Mouse (Mus musculus) ES-E14 (cell line): ENCODE results near the gene Ntng1. TPM values are rescaled to one million over a fixed set of nuclear protein-coding genes. Genes with fewer than 3 reads are reported as not detected.

Source experiments
- DNase-seq: peaks from one replicate; pipeline ENCODE4 v3.0.0-alpha.2; 2013; ENCODE audit warnings: low read depth, low spot score
- H3K27ac ChIP-seq: 2 replicates; pipeline ENCODE4 v1.5.1; 2012; ENCODE audit warnings: low read depth, mild to moderate bottlenecking, low read length, moderate library complexity, mixed read lengths; ENCODE audit not compliant: poor library complexity, insufficient read depth, severe bottlenecking
- H3K36me3 ChIP-seq: 2 replicates; pipeline ENCODE4 v1.6.1; 2012; ENCODE audit warnings: mild to moderate bottlenecking, low read length, moderate library complexity, mixed read lengths; ENCODE audit not compliant: control insufficient read depth, poor library complexity, insufficient read depth, severe bottlenecking
- H3K4me1 ChIP-seq, 2 experiments: fragments of 150-350 bp in 1 of 2; sonication (generic) in 1 of 2; 2 replicates each; pipeline ENCODE4 v1.6.1; 2012; ENCODE audit warnings: low read length in 2 of 2, mild to moderate bottlenecking in 1 of 2, mixed read lengths in 1 of 2; ENCODE audit not compliant: control insufficient read depth in 2 of 2, insufficient read depth in 2 of 2, poor library complexity in 1 of 2
- H3K4me3 ChIP-seq, 2 experiments: fragments of 150-350 bp in 1 of 2; sonication (generic) in 1 of 2; 2 replicates each; pipeline ENCODE4 v1.5.1; 2012; ENCODE audit warnings: low read length in 2 of 2, low read depth in 1 of 2, mild to moderate bottlenecking in 1 of 2, mixed read lengths in 1 of 2; ENCODE audit not compliant: insufficient read depth in 1 of 2, poor library complexity in 1 of 2, severe bottlenecking in 1 of 2
- H3K9ac ChIP-seq: 2 replicates; pipeline ENCODE4 v1.6.1; 2012; ENCODE audit warnings: low read depth, mild to moderate bottlenecking, low read length, mixed read lengths; ENCODE audit not compliant: poor library complexity, insufficient read depth, severe bottlenecking
- H3K9me3 ChIP-seq: fragments of 150-350 bp; sonication (generic); 2 replicates; pipeline ENCODE4 v1.6.1; 2012; ENCODE audit warnings: low read depth, mild to moderate bottlenecking, low read length; ENCODE audit not compliant: control insufficient read depth, insufficient read depth
- CHD2 ChIP-seq: IDR thresholded peaks from 2 replicates; pipeline ENCODE4 v1.6.1; 2014; ENCODE audit warnings: mild to moderate bottlenecking, low read depth, low read length, inconsistent platforms
- HCFC1 ChIP-seq: IDR thresholded peaks from 2 replicates; pipeline ENCODE4 v1.6.1; 2012; ENCODE audit warnings: low read length, inconsistent platforms, borderline replicate concordance; ENCODE audit not compliant: insufficient read depth
- MAFK ChIP-seq: IDR thresholded peaks from 2 replicates; pipeline ENCODE4 v1.6.1; 2014; ENCODE audit warnings: mild to moderate bottlenecking, low read depth, low read length, inconsistent platforms; ENCODE audit not compliant: insufficient read depth
- ZC3H11A ChIP-seq: IDR thresholded peaks from 2 replicates; pipeline ENCODE4 v1.6.1; 2012; ENCODE audit warnings: low read depth, mild to moderate bottlenecking, inconsistent platforms, low read length, borderline replicate concordance
- ZNF384 ChIP-seq: IDR thresholded peaks from 2 replicates; pipeline ENCODE4 v1.6.1; 2012; ENCODE audit warnings: low read depth, low read length, inconsistent platforms
- in situ Hi-C, 2 experiments: fragments of 600-800 bp; cut with MboI; formaldehyde crosslinking; loops; one replicate each; pipeline ENCODE4 v1.15.1; 2025; ENCODE audit warnings: low sequenced_read_pairs in 2 of 2, inconsistent platforms in 1 of 2; ENCODE audit not compliant: unreplicated experiment in 2 of 2
- total RNA-seq: library from RNA; depleted of rRNA; stranded (reverse); fragments of 300-350 nt; gene quantifications from 2 replicates; pipeline ENCODE4 v1.2.3, GENCODE M21; 2012; rRNA removed

Gene Ntng1
- total RNA-seq = not detected in 2 replicates

DNA sequence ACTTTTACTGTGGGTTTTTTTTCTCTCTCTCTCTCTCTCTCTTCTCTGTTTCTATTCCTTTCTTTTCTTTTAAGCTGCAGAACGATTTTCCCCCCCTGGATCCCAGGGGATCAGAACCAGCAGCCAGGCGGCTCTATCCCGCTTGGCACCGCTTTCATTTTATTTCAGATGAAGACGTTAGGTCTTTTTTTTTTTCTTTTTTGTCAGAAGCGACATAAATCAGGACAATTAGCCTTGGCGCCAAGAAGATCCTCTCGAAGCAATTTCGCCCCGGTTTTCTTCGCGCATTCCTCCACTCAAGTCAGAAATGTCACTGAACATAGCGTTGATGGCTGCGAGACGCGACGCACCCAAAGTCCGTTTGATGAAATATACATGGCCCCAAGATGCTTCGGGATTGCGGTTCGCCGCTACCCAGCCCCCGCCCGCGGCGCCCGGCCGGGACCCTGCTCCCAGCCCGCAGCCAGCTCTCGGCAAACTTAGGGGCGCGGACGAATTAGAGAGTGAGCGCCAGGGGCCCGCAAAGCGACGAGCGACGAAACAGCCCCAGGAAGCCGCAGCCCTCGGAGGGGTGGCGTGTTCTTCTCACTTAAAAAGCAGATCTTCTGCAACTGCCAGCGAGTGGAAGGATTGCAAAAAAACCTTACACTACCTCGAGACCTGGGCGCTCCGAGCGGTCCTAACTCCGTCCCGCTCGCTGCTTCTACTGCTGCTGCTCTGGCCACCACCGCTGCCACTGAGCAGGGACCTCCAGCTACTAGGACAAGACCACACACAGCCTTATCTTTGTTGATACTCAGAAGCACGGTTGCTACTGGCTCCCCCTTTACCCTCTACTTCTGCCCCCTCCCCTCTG is at the start of gene Ntng1:
TSS of gene Ntng1 (minus strand) at position 806 of the 856 bp plus-strand sequence.
- TF ChIP-seq ZC3H11A (no peak), ZNF384 (no peak), HCFC1 (no peak), MAFK (no peak), CHD2 (no peak)
- no peak within 1 kb of the TSS for H3K27ac ChIP-seq
- H3K4me3 ChIP-seq = peak within 1 kb of the TSS; percentile 53 to 74
- DNase-seq = no peak
- H3K9me3 ChIP-seq = no peaks in the 10 kb centered on the region
- H3K36me3 ChIP-seq = no peaks in the 10 kb centered on the region
- peaks cover 0 to 3% of the 10 kb centered on the region in 2 experiments; a peak in 1 of 4 replicates for H3K4me1 ChIP-seq
- in situ Hi-C loops = no loop called here
- H3K9ac ChIP-seq = no peak within 1 kb of the TSS

- in situ Hi-C loops = no loop called here
- no peaks in the 10 kb centered on the region for H3K36me3 ChIP-seq
- no peaks in the 10 kb centered on the region for H3K4me1 ChIP-seq
- H3K9ac ChIP-seq = no peak overlapping the region
- no peaks in the 10 kb centered on the region for H3K9me3 ChIP-seq
- no peak for DNase-seq
- no peak overlapping the region for H3K4me3 ChIP-seq
- TF ChIP-seq ZNF384 = no peak
- no peak for TF ChIP-seq MAFK
- no peak for TF ChIP-seq ZC3H11A
- TF ChIP-seq HCFC1 = no peak
- no peak for TF ChIP-seq CHD2
- H3K27ac ChIP-seq = no peak overlapping the region
These were observed 43.7 kb upstream of the Ntng1 start for GRCm38 (mm10) chr3:110187401-110187948.

GRCm38 (mm10) chr3:110149089-110149488 is 5.3 kb upstream of the Ntng1 start:
- DNase-seq = no peak
- no peak overlapping the region for H3K4me3 ChIP-seq
- H3K27ac ChIP-seq = no peak overlapping the region
- TF ChIP-seq MAFK = no peak
- in situ Hi-C loops = no loop called here
- no peak overlapping the region for H3K9ac ChIP-seq
- no peaks in the 10 kb centered on the region for H3K36me3 ChIP-seq
- no peaks in the 10 kb centered on the region for H3K4me1 ChIP-seq
- H3K9me3 ChIP-seq = no peaks in the 10 kb centered on the region

DNA sequence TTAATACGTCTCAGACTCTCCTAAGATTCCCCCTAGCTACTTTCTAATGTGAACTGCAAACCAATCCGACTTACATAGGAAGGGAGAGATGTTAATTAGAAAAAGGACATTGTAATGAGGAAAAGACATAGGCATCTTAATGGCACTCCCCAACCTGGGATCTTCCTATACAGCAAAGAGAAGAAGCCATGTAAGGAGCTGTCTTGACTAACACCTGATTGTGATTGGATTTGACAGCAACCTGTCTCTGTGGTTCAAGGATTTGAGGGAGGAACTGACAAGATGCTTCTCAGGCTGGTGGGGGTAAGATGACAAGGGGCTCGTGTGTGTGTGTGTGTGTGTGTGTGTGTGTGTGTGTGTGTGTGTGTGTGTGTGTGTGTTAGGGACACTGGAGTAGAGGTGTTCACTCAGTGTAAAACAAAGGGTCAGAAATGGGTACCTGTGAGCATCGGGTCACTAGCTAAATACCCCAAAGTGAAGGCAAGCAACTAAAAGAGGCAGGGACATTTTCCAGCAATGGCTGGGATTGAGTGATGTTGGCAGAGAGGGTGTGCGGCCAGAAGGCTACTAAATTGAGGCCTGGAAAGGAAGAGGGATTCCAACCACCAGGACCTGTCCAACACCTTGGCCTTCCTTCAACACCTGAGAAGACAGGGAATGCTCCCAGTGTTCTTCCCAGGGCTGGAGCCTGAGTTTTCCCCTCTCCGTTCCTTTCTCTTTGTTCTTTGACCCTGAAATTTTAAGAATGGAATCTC is 667 bp upstream of the Ntng1 start:
- no peak overlapping the region for H3K9ac ChIP-seq
- H3K4me1 ChIP-seq = peaks cover 0 to 3% of the 10 kb centered on the region in 2 experiments; a peak in 1 of 4 replicates
- no peaks in the 10 kb centered on the region for H3K9me3 ChIP-seq
- no peak overlapping the region for H3K27ac ChIP-seq
- H3K4me3 ChIP-seq = no peak overlapping the region
- DNase-seq = no peak
- in situ Hi-C loops = no loop called here
- TF ChIP-seq MAFK (no peak), CHD2 (no peak), ZNF384 (no peak), HCFC1 (no peak), ZC3H11A (no peak)
- H3K36me3 ChIP-seq = no peaks in the 10 kb centered on the region
